Mouse (Mus musculus): ENCODE results near the gene Dst.

Gene Dst

GRCm38 (mm10) chr1:34094301-34094700, 186.3 kb downstream of the Dst start:
- no peak for DNase-seq (ENCODE audit: extremely low spot score, low read depth, low spot score)

GRCm38 (mm10) chr1:34095173-34095572, 187.1 kb downstream of the Dst start:
- no peak for DNase-seq (ENCODE audit: extremely low spot score, low read depth, low spot score)

- no peak for DNase-seq (ENCODE audit: extremely low spot score, low read depth, low spot score)
Measured at GRCm38 (mm10) chr1:34096923-34097322, 188.9 kb downstream of the Dst start.

- DNase-seq (ENCODE audit: extremely low spot score, low read depth, low spot score): no peak
Measured at GRCm38 (mm10) chr1:34097640-34098039, 189.6 kb downstream of the Dst start.

GRCm38 (mm10) chr1:34099439-34099838, 191.4 kb downstream of the Dst start:
- DNase-seq (ENCODE audit: extremely low spot score, low read depth, low spot score): no peak

GRCm38 (mm10) chr1:34100385-34100784, 192.4 kb downstream of the Dst start:
- DNase-seq (ENCODE audit: extremely low spot score, low read depth, low spot score): no peak

- DNase-seq (ENCODE audit: extremely low spot score, low read depth, low spot score): no peak
Measured at GRCm38 (mm10) chr1:34102604-34103003, 194.6 kb downstream of the Dst start.

- no peak for DNase-seq (ENCODE audit: extremely low spot score, low read depth, low spot score)
Measured at GRCm38 (mm10) chr1:34103176-34103575, 195.2 kb downstream of the Dst start.

- DNase-seq (ENCODE audit: extremely low spot score, low read depth, low spot score): no peak
Measured at GRCm38 (mm10) chr1:34103713-34104172, 195.7 kb downstream of the Dst start.

- no peak for DNase-seq (ENCODE audit: extremely low spot score, low read depth, low spot score)
Measured at GRCm38 (mm10) chr1:34104846-34105245, 196.8 kb downstream of the Dst start.

GRCm38 (mm10) chr1:34106606-34107005, 198.6 kb downstream of the Dst start:
- no peak for DNase-seq (ENCODE audit: extremely low spot score, low read depth, low spot score)

- DNase-seq (ENCODE audit: extremely low spot score, low read depth, low spot score): no peak
Measured at GRCm38 (mm10) chr1:34107076-34107475, 199.1 kb downstream of the Dst start.

GRCm38 (mm10) chr1:34109599-34110210, 201.7 kb downstream of the Dst start:
- no peak for DNase-seq (ENCODE audit: extremely low spot score, low read depth, low spot score)

- no peak for DNase-seq (ENCODE audit: extremely low spot score, low read depth, low spot score)
Measured at GRCm38 (mm10) chr1:34110862-34111261, 202.8 kb downstream of the Dst start.

- no peak for DNase-seq (ENCODE audit: extremely low spot score, low read depth, low spot score)
Measured at GRCm38 (mm10) chr1:34111954-34112353, 203.9 kb downstream of the Dst start.

- DNase-seq (ENCODE audit: extremely low spot score, low read depth, low spot score): no peak
Measured at GRCm38 (mm10) chr1:34116444-34116843, 208.4 kb downstream of the Dst start.

- DNase-seq (ENCODE audit: extremely low spot score, low read depth, low spot score): no peak
Measured at GRCm38 (mm10) chr1:34117056-34117455, 209.0 kb downstream of the Dst start.

GRCm38 (mm10) chr1:34117709-34118108, 209.7 kb downstream of the Dst start:
- DNase-seq (ENCODE audit: extremely low spot score, low read depth, low spot score): no peak

- no peak for DNase-seq (ENCODE audit: extremely low spot score, low read depth, low spot score)
Measured at GRCm38 (mm10) chr1:34120066-34120465, 212.0 kb downstream of the Dst start.

- DNase-seq (ENCODE audit: extremely low spot score, low read depth, low spot score): no peak
Measured at GRCm38 (mm10) chr1:34120602-34121001, 212.6 kb downstream of the Dst start.

GRCm38 (mm10) chr1:34121157-34122015, 213.4 kb downstream of the Dst start:
- DNase-seq (ENCODE audit: extremely low spot score, low read depth, low spot score): no peak

- no peak for DNase-seq (ENCODE audit: extremely low spot score, low read depth, low spot score)
Measured at GRCm38 (mm10) chr1:34122198-34122597, 214.2 kb downstream of the Dst start.

Data from hindlimb bud, embryonic 11.5 days (tissue).